Mouse (Mus musculus): ENCODE data around the gene Specc1.

Gene Specc1

DNA sequence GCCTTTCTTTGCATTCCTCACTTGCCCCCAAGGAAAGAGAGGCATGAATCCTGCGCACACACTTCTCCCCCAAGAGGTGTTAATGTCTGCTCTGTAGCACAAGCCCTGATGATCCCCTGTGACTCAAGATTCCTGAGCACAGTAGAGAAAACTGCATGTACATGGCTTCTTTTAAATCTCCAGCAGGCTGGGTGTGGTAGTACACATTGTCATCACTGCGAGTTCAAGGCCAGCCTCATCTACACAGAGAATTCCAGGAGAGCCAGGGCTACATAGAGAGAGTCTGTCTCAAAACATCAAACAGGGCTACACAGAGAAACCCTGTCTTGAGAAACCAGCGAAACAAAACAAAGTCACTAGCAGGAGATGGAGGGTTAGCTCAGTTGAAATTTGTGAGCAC is 211.6 kb downstream of the Specc1 start:
- DNase-seq (ENCODE audit: low read depth, low spot score) = no peak

DNA sequence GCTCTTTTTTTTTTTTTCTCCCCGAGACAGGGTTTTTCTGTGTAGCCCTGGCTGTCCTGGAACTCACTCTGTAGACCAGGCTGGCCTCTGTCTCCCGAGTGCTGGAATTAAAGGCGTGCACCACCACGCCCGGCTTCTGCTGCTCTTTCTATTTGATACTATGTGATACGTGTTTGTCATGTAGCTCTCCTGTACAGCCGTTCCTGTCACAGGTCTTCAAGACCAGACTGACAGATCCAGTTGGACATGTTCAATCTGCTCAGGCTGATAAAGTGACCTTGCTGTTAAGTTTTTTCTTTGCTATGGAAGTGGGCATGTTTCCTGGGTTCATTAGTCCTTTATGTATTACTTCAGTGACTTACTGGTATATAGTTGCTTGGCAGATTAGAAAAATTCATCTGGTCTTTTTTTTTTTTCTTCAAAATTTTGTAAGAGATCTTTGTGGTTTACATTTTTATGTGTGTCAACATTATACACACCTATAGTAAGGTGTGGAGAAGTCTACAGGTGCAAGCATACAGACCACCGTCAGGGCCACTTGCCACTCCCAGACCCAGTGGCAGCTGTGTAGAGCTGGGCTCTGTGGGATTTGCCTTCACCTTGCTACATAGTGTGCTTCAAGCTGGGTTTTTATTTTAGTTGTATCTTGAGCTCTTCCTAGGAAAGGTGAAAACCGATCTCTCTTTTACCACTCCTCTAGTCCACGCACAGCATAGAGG is 221.0 kb downstream of the Specc1 start:
- no peak for DNase-seq (ENCODE audit: low read depth, low spot score)

DNA sequence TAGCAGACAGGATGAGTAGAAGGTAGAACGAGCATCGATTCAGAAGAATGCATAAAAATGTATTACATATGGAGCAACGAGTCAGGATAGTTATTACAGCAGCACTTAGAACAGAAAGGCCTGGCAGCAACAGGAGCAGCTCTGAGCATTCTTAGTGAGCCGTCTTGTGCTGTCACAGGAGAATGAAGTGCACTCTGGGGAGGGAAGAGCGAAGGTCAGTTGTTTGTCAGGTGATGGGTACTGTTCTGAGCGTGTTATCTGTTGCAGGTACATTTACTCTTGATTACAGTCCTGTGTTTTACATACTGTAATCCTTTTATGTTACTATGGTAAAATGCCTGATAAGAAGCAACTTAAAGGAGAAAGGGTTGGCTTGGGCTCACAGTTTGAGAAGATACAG is 224.2 kb downstream of the Specc1 start:
- no peak for DNase-seq (ENCODE audit: low read depth, low spot score)

DNA sequence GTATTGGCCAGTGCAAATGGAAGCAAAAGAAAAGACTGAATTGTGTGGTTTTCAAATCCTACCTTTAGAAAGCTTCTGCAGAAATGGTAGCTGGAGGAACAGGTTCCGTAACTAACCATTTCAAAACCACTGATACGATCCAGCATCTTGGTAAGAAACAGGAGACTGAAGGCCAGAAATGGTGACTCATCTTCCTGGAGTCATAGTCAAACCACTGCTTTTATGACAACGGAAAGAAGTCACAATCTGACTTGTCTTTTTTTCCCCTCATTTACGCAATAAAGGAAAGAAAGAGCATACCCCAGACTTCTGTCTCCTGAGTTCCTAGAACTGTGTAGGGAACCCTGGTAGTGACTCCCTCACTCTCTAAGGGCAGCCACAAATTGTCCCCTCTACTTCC is 228.3 kb downstream of the Specc1 start:
- DNase-seq (ENCODE audit: low read depth, low spot score) = no peak

DNA sequence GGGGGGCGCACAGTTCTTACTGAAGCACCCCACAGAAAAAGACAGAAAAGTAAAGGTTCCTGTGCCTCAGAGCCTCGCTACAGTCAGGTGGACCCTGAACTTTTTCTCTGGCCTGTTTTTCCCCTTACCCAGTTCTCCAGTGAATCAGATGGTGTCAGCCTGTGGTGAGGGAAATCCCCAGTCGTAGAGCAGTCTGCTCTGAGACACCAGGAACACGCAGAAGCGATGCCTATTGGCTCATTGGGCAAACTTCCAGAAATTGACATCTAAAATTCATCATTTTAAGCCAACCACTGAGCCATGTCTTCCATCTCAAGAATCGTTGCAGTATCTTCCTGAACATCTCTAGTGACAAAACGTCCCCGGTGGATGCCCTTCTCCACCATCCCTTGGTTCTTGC is 230.5 kb downstream of the Specc1 start:
- no peak for DNase-seq (ENCODE audit: low read depth, low spot score)

DNA sequence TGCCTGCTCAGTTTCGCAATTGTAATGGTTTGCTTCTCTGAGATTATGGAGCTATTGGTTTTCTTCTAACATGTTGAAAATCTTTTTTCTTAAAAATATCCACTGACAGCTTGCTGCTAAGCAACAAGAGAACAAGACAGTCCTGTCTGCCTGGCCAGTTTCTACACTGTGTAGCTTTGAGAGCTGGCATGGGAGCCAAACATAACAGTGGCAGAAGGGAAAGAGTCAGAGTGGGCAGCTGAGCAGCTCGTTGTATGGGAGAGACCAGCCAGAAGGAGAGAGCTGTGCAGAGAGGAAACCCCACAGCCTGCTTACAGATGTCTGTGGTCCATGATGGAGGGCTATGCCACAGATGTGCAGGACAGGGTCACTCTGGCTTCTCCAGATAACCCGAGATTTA is 235.5 kb downstream of the Specc1 start:
- no peak for DNase-seq (ENCODE audit: low read depth, low spot score)

DNA sequence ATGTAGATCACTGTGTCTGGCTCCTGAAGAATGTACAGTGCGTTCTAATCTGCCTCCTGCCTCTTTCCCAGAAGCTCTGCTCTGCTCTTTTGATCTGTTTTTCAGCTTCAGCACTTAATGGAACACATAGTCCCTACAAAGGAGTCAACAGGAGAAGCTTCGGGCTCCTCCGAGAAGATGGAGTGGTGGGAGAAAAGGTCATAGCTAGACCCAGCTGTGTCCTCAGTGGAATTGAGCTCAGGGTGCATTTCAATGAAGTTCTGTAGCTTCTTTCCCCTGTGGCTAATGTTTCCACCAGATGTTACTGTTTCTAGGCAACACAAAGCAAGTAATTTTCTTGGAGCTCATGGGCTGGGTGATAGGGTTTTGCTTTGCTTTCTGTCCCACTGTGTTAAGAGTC is 236.6 kb downstream of the Specc1 start:
- peak; percentile 18 for DNase-seq (ENCODE audit: low read depth, low spot score)

DNA sequence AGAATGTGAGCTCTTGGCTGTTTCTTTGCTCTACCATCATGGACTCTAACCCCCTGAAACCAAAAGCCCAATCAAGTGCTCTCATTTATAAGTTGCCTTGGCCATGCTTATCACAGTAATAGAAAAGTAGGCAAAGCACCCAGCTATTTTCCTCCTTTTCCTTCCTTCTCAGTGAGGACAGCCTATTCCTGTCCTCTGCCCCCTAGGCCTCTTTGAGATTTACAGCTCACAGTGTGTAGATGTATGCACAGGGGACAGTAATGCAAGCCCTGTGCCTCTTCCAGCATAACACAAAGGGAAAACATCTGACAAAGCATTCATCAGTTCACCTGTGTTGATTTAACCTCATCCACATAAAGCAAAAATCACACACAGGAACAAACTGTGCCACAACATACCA is 237.7 kb downstream of the Specc1 start:
- DNase-seq (ENCODE audit: low read depth, low spot score) = no peak

DNA sequence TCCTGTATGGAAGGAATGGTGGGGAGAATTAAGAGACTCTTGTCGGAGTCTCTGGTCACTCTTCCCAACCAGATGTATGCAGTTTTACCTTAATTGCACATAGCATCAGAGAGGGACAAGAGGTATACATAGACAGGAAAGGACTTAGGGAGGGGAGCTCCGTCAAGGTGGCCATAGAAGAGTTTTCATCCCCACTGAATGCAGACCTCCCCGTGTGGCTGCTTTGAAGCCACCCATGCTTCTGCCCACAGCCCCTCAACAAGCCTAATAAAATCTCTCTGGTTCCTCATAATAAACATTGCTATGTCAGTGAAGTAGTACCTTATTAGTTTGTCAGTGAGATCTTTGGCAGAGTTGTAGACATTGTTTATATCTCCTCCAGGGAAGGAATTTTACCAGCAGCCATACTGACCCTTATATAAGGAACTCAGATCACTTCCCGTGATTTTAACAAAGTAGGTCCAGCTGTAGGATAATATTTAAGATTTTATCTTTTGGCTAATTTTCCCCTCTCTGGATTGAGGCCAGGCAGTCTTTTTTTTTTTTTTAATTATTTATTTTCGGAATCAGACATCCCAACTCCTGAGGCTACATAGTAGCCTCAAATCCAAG is 244.4 kb downstream of the Specc1 start:
- no peak for DNase-seq (ENCODE audit: low read depth, low spot score)

DNA sequence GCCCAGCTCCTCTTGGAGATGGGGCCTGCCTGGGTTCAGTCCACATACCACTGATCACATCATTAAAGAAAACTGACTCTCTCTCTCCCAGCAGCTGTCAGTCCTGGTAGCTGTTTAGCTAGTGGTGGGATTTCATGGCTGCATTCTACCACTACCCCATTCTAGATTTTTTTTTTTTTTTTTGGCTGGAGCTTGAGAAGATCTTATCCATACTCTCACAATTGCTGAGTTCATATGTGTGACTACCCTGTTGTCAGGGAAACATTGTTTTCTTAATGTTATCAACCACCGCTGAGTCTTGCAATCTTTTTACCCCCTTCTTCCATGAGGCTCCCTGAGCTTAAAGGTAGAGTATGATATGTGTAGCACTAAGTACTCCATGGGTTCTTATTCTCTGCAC is 246.1 kb downstream of the Specc1 start:
- DNase-seq (ENCODE audit: low read depth, low spot score) = no peak

DNA sequence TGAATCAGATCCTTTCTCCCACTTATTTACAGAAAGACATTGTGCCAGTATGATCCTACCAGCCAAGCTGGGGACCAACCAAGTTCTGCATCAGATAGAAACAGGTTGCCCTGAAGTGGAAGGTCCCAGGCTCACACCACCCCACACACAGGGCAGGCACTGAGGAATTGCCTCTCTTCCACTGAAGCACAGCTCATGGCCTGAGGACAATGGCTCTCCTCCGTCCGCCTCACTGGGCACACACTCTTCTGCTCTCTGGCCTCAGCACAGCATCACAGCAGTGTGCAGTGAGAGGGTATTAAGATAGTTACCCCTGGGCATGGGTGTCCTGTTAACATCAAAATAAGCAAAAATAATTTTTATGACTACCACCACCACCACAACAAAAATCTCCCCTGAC is 252.5 kb downstream of the Specc1 start:
- no peak for DNase-seq (ENCODE audit: low read depth, low spot score)

DNA sequence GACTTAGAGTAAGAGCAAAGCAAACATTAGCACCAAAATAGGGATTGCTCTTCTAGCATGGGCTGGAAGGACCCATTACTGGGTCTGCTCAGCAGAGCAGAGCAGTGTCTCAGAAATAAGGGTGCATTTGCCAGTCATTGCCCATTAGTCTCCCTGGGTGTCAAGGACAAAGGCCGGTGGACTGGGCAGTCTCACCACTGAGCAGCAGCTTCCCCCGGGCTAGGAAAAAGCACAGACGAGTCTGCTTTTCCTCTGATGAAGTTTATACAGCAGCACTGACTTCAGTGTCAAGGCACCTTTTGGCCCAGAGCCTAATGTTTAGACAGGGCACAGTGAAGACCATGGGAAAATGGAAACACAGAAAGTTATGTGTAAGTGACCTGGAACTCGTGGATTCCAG is 253.3 kb downstream of the Specc1 start:
- no peak for DNase-seq (ENCODE audit: low read depth, low spot score)

DNA sequence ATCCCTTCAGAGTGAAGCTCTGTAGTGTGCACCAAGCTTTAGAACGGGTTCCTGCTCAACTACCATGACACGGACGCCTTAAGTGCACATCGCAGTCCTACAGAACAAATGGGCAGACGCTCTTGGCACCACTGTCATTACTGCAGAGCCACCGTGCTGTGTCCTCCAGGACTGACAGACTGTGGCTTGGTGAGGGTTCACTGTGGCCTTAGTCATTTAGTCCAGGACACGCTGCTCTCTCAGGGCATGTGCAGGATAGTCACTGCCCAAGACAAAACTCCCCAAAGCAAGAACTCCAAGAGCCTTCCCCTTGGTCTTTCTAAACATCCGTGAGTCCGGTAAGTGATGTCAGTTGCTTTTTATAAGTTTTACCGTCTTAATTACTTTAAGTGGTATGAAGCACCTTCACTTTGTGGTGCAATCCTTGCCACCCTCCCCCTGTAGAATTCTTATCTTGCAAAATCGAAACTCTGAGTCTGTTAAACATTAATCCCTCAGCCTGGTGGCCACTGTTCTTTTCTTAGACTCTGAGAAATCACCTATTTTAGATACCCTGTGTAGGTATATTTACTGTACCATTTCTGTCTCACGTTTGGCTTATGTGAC is 256.9 kb downstream of the Specc1 start:
- DNase-seq (ENCODE audit: low read depth, low spot score) = no peak

DNA sequence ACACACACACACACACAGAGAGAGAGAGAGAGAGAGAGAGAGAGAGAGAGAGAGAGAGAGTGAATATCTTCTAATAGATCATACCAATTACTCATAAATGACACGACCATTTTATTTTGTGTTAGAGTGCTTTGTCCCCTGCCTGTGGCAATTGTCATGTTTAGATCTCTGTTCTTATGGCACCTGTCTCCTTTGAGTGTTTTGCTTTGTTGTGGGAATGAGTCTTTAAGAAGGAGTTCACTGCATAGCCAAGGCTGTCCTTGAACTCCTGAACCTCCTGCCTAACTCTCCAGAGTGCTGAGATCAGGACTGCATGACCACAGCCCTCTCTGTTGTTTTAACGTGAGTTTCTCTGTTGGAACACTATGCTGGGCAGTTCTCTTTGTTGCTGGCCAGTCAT is 258.5 kb downstream of the Specc1 start:
- no peak for DNase-seq (ENCODE audit: low read depth, low spot score)

DNA sequence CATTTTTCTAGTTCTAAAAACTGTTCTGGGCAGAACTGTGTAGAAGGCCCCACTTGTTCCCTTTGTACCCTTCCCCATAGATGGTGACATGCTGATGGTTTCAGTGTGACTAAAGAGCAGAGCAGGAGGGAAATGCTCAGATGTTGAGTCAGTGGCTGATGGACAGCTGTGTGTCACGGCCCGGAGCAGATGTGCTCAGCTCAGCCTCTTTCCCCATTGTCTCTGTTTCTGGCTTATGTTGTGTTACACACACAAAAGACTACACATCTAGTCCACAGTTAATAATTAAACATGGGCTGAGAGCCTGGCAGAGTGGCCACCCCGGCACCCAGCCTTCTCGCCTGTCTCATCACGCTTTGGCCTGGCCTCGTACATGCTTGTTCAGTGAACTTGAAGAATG is 261.2 kb downstream of the Specc1 start:
- DNase-seq (ENCODE audit: low read depth, low spot score) = no peak

DNA sequence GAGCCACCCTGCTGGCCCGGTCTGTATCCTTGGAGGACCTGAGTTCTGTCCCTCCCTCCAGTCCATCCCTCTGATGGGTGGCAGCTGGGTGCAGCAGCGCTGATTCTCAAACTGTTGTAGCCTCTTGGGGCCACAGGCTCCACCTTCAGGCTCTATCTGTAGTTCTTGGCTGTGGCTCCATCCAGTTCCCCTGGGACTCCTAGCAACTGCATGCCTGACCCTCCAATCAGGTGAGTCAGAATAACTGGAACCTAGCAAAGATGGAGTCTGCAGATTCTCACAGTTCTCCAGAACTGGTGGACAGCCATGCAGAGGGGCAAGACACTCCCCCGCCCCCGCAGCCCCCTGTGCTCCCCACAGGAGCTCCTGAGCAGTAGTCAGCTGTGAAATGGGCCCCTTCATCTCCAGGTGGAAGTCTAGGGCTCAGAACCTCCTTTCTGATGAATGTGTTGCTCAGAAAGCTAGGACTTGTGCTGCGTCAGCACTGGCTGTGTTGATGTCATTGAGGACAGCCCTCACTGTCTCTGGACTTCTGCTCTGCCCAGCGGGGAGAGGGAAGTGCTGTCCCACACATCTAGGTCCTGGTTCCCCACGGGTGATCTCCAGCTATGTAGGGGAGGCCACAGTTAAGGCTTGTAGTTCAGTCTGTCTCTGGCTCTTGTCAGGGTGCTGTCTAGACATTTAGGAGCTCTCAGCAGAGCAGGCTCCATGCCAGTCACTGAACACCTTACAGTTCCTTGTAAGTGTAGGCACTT is 264.4 kb downstream of the Specc1 start:
- no peak for DNase-seq (ENCODE audit: low read depth, low spot score)

DNA sequence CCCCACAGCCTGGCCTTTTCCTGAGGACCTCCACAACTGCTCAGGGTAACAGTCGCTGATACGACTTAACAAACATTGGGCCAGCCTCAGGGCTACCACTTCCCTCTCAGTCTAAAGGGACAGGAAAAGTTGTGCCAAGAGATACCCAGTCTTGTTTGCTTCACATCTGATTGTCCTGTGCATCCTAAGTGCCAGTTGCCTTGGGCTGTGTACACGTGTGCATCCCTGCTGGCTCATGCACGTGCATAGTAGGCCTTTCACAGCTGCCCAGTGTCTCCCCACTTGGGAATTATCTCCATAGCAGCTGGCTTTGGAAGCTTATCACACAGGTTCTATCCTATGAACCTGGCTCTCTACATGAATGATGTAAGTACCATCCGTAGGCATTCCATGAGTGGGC is 266.9 kb downstream of the Specc1 start:
- no peak for DNase-seq (ENCODE audit: low read depth, low spot score)

DNA sequence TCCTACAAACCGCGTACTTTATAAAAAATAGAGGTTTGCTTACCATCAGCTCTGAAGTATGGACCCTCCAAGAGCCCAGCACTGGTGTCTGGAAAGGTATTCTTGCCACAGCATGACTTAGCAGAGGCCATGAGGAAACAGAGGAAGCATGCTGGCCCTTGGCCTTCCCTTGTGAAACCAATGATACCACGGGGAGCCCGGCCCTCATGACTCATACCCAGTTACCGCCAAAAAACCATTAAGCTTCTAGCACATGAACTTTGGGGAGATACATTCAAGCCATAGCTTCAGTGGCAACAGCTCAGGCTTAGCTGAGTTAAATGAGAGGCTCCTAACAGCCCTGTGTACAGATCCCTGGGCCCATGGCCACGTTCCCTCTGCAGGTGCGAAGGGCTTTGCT is 267.4 kb downstream of the Specc1 start:
- no peak for DNase-seq (ENCODE audit: low read depth, low spot score)

DNA sequence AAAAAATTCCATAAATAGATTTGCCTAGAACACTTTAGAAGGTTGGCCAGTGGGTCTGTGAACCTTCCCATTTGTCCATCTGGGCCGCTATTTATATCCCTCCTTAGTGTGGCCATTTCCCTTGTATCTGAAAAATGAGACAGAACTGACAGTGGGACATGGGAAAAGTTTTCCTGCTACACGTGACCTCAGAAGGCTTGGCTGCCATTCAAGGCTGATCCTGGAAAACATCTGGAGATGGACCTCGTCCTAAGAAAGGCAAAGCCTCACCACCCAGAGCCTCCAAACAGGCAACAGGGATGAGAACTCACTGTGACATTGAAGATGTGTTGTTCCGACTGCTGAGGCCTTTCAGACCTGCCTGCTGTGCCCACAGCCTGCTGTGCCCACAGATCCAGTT is 268.2 kb downstream of the Specc1 start:
- no peak for DNase-seq (ENCODE audit: low read depth, low spot score)

DNA sequence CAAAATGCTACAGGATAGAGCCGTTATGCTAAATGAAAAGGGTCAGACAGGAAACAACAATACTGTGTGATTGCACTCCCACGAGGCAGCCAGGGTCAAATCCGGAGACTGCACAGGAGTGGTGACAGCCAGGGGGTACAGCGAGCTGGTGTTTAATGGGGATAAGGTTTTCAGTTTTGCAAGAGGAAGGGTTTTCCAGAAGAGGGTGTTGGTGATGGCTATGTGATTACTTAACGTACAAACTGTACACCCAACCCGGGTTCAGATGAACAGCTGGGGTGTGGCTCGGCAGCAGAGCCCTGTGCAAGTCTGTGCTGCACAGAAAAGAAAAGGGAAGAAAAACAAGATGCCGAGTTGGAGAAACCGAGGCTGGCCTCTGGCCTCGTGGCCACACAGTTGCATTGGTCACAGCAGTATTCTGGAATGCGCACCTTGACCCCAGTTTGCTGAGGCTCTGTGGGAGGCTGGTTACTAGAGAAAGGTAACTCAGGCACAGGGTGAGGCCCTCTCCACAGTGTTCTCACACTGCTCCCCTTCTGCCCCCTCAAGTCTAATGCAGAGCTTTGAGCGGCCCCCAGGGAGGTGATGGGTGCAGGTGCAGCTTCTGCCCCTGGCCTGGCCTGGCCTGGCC is 284.2 kb downstream of the Specc1 start:
- no peak for DNase-seq (ENCODE audit: low read depth, low spot score)

DNA sequence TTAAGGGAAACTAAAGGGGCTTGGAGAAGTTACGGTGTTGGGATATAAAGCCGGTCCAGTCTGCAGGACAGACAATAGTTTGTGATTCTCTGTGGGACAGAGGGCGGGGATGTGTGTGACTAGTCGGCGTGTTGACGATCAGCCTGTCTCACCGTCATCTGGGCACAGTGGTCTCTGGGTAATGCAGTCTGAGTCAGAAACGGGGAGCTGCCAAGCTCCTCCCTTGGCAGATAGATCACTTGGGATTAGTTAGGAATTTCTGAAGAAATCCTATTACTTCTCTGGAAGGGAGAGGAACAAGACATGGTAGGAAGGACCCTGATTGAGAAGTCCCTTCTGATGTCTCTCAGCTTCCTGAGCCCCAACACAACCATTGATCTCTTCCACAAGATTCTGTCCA is 287.3 kb downstream of the Specc1 start:
- DNase-seq (ENCODE audit: low read depth, low spot score) = no peak

DNA sequence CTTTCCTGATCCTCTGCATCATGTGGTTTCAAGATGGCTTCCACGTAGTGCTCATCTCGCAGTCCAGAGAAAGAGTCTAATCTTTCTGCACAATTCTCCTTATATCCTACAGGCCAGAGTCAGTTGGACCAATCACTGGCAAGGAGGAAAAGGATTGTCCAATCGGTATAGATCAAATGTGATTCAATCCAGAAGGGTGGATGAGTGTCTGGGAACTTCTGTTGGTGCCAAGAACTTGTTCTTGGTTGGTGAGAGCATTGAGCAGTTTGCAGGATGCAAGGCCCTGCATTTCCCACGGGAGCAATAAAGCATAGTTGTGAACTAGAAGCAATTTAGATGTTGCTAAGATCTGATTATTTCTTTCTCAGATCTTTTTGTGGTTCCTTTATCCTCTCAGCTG is 287.9 kb downstream of the Specc1 start:
- DNase-seq (ENCODE audit: low read depth, low spot score) = no peak

All from mesoderm, embryonic 11.5 days (tissue).